Mouse (Mus musculus): ENCODE results near the gene Cpt2.

GRCm38 (mm10) chr4:107931453-107931852, 8.0 kb upstream of the Cpt2 start:
- no peak for TF ChIP-seq EP300 (IDR thresholded peaks at IDR 0.05; ENCODE audit: low read depth)
- TF ChIP-seq CTCF (IDR thresholded peaks at IDR 0.05; ENCODE audit: low read depth): no peak
